Mouse (Mus musculus) heart, postnatal 0 days (tissue): Measurements from ENCODE around the gene Dab1. TPM values are rescaled to one million over a fixed set of nuclear protein-coding genes. Genes with fewer than 3 reads are reported as not detected.

Experiments used
- ATAC-seq: fragments of 200-750 bp; cut with Nextera tagmentation; 2 replicates; pipeline ENCODE4 v1.8.0; 2017; ENCODE audit warnings: low read depth, moderate number of reproducible peaks, moderate library complexity; ENCODE audit not compliant: insufficient read depth
- DNase-seq: peaks from one replicate; pipeline ENCODE4 v3.0.0-alpha.2; 2016; ENCODE audit warnings: low spot score
- H3K27ac ChIP-seq: fragments of 300-500 bp; sonication (generic); 2 replicates; pipeline ENCODE4 v1.5.1; 2014; ENCODE audit warnings: low read depth, mild to moderate bottlenecking
- H3K27me3 ChIP-seq: fragments of 300-500 bp; sonication (generic); 2 replicates; pipeline ENCODE4 v1.6.1; 2014; ENCODE audit warnings: low read length, mixed read lengths; ENCODE audit not compliant: control insufficient read depth, insufficient read depth
- H3K36me3 ChIP-seq: fragments of 300-500 bp; sonication (generic); replicated peaks from 2 replicates; pipeline ENCODE4 v1.6.1; 2014; ENCODE audit warnings: low read length, mixed read lengths; ENCODE audit not compliant: control insufficient read depth, insufficient read depth
- H3K4me1 ChIP-seq: fragments of 300-500 bp; sonication (generic); 2 replicates; pipeline ENCODE4 v1.6.1; 2014; ENCODE audit warnings: antibody characterized with exemption; ENCODE audit not compliant: control insufficient read depth, insufficient read depth
- H3K4me2 ChIP-seq: fragments of 300-500 bp; sonication (generic); 2 replicates; pipeline ENCODE4 v1.6.1; 2014; ENCODE audit warnings: low read depth, mild to moderate bottlenecking, low read length, moderate library complexity
- H3K4me3 ChIP-seq: fragments of 300-500 bp; sonication (generic); 2 replicates; pipeline ENCODE4 v1.5.1; 2014; ENCODE audit warnings: low read depth, low read length
- H3K9ac ChIP-seq: fragments of 300-500 bp; sonication (generic); replicated peaks from 2 replicates; pipeline ENCODE4 v1.6.1; 2014; ENCODE audit warnings: low read depth, low read length, mixed read lengths
- H3K9me3 ChIP-seq: fragments of 300-500 bp; sonication (generic); replicated peaks from 2 replicates; pipeline ENCODE4 v1.6.1; 2016; ENCODE audit warnings: low read length; ENCODE audit not compliant: control insufficient read depth
- CTCF ChIP-seq: IDR thresholded peaks from 2 replicates; pipeline ENCODE4 v1.5.1; 2016; ENCODE audit warnings: antibody characterized with exemption, control low read depth, low read depth
- EP300 ChIP-seq: IDR thresholded peaks from 2 replicates; pipeline ENCODE4 v1.6.1; 2016; ENCODE audit warnings: antibody characterized with exemption, low read depth
- WGBS: fragments of 180-500 bp; shearing (Covaris S2); extraction: QIAGEN DNeasy Blood & Tissue Kit; methylation state at CpG from one replicate; pipeline ENCODE4 v1.1.7; 2014; 5-methylcytosine and 5-hydroxymethylcytosine counted together
- polyA plus RNA-seq: library from polyadenylated mRNA; unstranded; fragments of >200 nt; fragmentation: Nextera tagmentation; extraction: Ambion mirVana; gene quantifications from 2 replicates; pipeline ENCODE4 v1.2.1, GENCODE M21; 2015
- total RNA-seq: library from RNA; depleted of rRNA; stranded (reverse); fragments of >200 nt; gene quantifications from 2 replicates; pipeline ENCODE4 v1.2.3, GENCODE M21; 2014; ENCODE audit warnings: low replicate concordance

The Dab1 gene
- total and polyA plus RNA-seq, 2 experiments from 2014 or later = 0.27 TPM; not detected in 1

- Histone ChIP-seq H3K27me3 (no peaks in the 10 kb centered on the region), H3K27ac (no peak overlapping the region), H3K4me1 (no peaks in the 10 kb centered on the region), H3K36me3 (no peaks in the 10 kb centered on the region), H3K4me3 (no peak overlapping the region), H3K9ac (no peak overlapping the region), H3K9me3 (no peaks in the 10 kb centered on the region), H3K4me2 (no peak overlapping the region)
- WGBS = 77% methylated on average over 3 of the region's 3 CpGs
- ATAC-seq (no peak), DNase-seq (no peak)
- no peak for TF ChIP-seq EP300
- no peak for TF ChIP-seq CTCF
Observed at GRCm38 (mm10) chr4:103881641-103882040, 262.5 kb downstream of the Dab1 start.

- Histone ChIP-seq H3K27me3 (no peaks in the 10 kb centered on the region), H3K9me3 (no peaks in the 10 kb centered on the region; the same call in 1 of the 2 replicates), H3K4me1 (no peaks in the 10 kb centered on the region), H3K9ac (no peak overlapping the region), H3K27ac (no peak overlapping the region), H3K4me2 (no peak overlapping the region), H3K4me3 (no peak overlapping the region), H3K36me3 (no peaks in the 10 kb centered on the region)
- DNase-seq = no peak
- no peak for ATAC-seq
- TF ChIP-seq CTCF = no peak
- no peak for TF ChIP-seq EP300
- 69% methylated on average over 2 of the region's 2 CpGs for WGBS
Observed at GRCm38 (mm10) chr4:103888086-103888485, 268.9 kb downstream of the Dab1 start.

- Histone ChIP-seq H3K4me1 (no peaks in the 10 kb centered on the region), H3K9ac (no peak overlapping the region), H3K36me3 (no peaks in the 10 kb centered on the region), H3K9me3 (no peaks in the 10 kb centered on the region; the same call in 1 of the 2 replicates), H3K4me3 (no peak overlapping the region), H3K27ac (no peak overlapping the region), H3K27me3 (no peaks in the 10 kb centered on the region), H3K4me2 (no peak overlapping the region)
- DNase-seq (no peak), ATAC-seq (no peak)
- TF ChIP-seq CTCF (no peak), EP300 (no peak)
- 92% methylated on average over 3 of the region's 3 CpGs for WGBS
Observed at GRCm38 (mm10) chr4:103889110-103889509, 270.0 kb downstream of the Dab1 start.

- 65% methylated on average over 4 of the region's 4 CpGs for WGBS
- TF ChIP-seq EP300 = no peak
- TF ChIP-seq CTCF = no peak
- no peak for DNase-seq
- H3K4me2 ChIP-seq = no peak overlapping the region
- no peak for ATAC-seq
- no peaks in the 10 kb centered on the region for H3K36me3 ChIP-seq
- H3K9ac ChIP-seq = no peak overlapping the region
- no peaks in the 10 kb centered on the region for H3K4me1 ChIP-seq
- H3K27me3 ChIP-seq = no peaks in the 10 kb centered on the region
- H3K27ac ChIP-seq = no peak overlapping the region
- H3K4me3 ChIP-seq = no peak overlapping the region
- no peaks in the 10 kb centered on the region; the same call in 1 of the 2 replicates for H3K9me3 ChIP-seq
Observed at GRCm38 (mm10) chr4:103896806-103897205, 277.6 kb downstream of the Dab1 start.

- no peak for DNase-seq
- Histone ChIP-seq H3K9me3 (no peaks in the 10 kb centered on the region; the same call in 1 of the 2 replicates), H3K36me3 (no peaks in the 10 kb centered on the region), H3K4me3 (no peak overlapping the region), H3K9ac (no peak overlapping the region), H3K27me3 (no peaks in the 10 kb centered on the region), H3K4me2 (no peak overlapping the region), H3K4me1 (no peaks in the 10 kb centered on the region), H3K27ac (no peak overlapping the region)
- ATAC-seq = no peak
- 71% methylated on average over 6 of the region's 6 CpGs for WGBS
- TF ChIP-seq EP300 (no peak), CTCF (no peak)
Observed at GRCm38 (mm10) chr4:103897702-103898101, 278.5 kb downstream of the Dab1 start.

GRCm38 (mm10) chr4:103911441-103911840, 292.3 kb downstream of the Dab1 start:
- H3K4me3 ChIP-seq = no peak overlapping the region
- TF ChIP-seq CTCF (no peak), EP300 (no peak)
- 57% methylated on average over 4 of the region's 4 CpGs for WGBS
- no peak for DNase-seq
- no peaks in the 10 kb centered on the region for H3K36me3 ChIP-seq
- H3K9me3 ChIP-seq = no peaks in the 10 kb centered on the region
- no peak overlapping the region for H3K27ac ChIP-seq
- H3K9ac ChIP-seq = no peak overlapping the region
- H3K27me3 ChIP-seq = no peaks in the 10 kb centered on the region
- H3K4me2 ChIP-seq = no peak overlapping the region
- H3K4me1 ChIP-seq = 0 out of 2 replicates have a peak, but pooled peaks cover 3% of the 10 kb centered on the region
- no peak for ATAC-seq
